15 mouse cellular contexts compared by ENCODE assay signal in the genomic region with DNA sequence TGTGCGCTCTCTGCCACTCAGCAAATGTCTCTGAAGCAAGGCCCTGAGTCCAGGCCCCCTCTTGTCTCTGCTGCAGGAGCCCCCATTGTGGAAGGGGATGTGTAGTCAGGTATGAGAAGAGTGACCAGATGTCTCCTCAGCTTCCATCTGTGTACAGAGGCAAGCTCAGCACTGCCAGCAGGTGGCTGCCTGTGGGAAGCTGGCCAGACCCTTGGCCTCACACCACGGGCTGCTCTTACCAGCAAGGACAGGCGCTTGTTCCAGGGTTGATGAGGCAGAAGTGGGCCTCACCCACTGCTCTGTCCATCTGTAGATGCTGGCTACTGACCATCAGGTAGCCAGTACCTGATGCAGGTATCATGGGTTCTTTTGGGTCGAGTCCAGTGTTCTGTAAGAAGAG.
DNase-seq lines count a peak whose midpoint lies in the region; ATAC-seq and TF ChIP-seq lines count a peak whose summit lies in the region.
"Had no signal": no experiment of that assay in that cellular context is flagged by ENCODE, and none has a peak within 500 bp of the region (broad histone marks: within the 10 kb centered on the region; RNA-seq: fewer than 3 reads in every experiment).

No protein-coding gene starts in this region.

- no peak for ATAC-seq in kidney, postnatal 0 days (replicated peaks; ENCODE audit: low FRiP score, low read depth)
- ATAC-seq in liver, postnatal 0 days = no peak
- ATAC-seq: intestine, embryonic 16.5 days; midbrain, embryonic 15.5 days had no signal

- no peak overlapping the region for H3K9ac ChIP-seq in kidney, postnatal 0 days (ENCODE audit: low read depth, low read length)
- no peak overlapping the region for H3K9ac ChIP-seq in liver, postnatal 0 days (replicated peaks)
- H3K9ac ChIP-seq: heart, embryonic 15.5 days; liver, embryonic 14.5 days; midbrain, embryonic 15.5 days; stomach, embryonic 15.5 days had no signal

- no peak overlapping the region for H3K4me2 ChIP-seq in kidney, postnatal 0 days (ENCODE audit: low read length)
- H3K4me2 ChIP-seq in liver, postnatal 0 days (ENCODE audit: low read depth, low read length) = no peak overlapping the region
- H3K4me2 ChIP-seq: heart, embryonic 15.5 days; midbrain, embryonic 15.5 days; stomach, embryonic 15.5 days had no signal

- peak; percentile 15; the same call in 1 of the 2 replicates for TF ChIP-seq CTCF in kidney, postnatal 0 days (IDR thresholded peaks at IDR 0.05; ENCODE audit: low read depth)
- TF ChIP-seq CTCF in liver, postnatal 0 days (IDR thresholded peaks at IDR 0.05; ENCODE audit: low read depth) = no peak

- no peak for DNase-seq in kidney, postnatal 0 days (ENCODE audit: low spot score)
- DNase-seq in kidney, adult 8-10 months = no peak
- DNase-seq in cerebellum, adult 11 months = peak; percentile 80
- DNase-seq in cerebellum, postnatal 10 days = peak; percentile 84 to 89
- peak; percentile 65 for DNase-seq in heart, postnatal 4 days
- DNase-seq in spleen, adult 12 weeks (ENCODE audit: low spot score) = no peak
- no peak for DNase-seq in liver, postnatal 0 days
- DNase-seq: kidney, postnatal 4 days; lung, postnatal 4 days; right cerebral cortex, postnatal 14 days had no signal

- no peak overlapping the region for H3K27ac ChIP-seq in kidney, postnatal 0 days
- H3K27ac ChIP-seq in liver, postnatal 0 days (ENCODE audit: low read depth) = no peak overlapping the region
- H3K27ac ChIP-seq: heart, embryonic 15.5 days; liver, embryonic 14.5 days; midbrain, embryonic 15.5 days; stomach, embryonic 15.5 days had no signal

- no peaks in the 10 kb centered on the region for H3K27me3 ChIP-seq in kidney, postnatal 0 days (ENCODE audit: insufficient read depth, low read length)
- no peaks in the 10 kb centered on the region for H3K27me3 ChIP-seq in liver, postnatal 0 days (ENCODE audit: insufficient read depth, low read length)
- H3K27me3 ChIP-seq: heart, embryonic 15.5 days; midbrain, embryonic 15.5 days; stomach, embryonic 15.5 days had no signal

- no peak for TF ChIP-seq EP300 in liver, postnatal 0 days (IDR thresholded peaks at IDR 0.05; ENCODE audit: low read depth)

- no peaks in the 10 kb centered on the region for H3K9me3 ChIP-seq in kidney, postnatal 0 days (replicated peaks; ENCODE audit: low read length)
- H3K9me3 ChIP-seq in liver, postnatal 0 days (ENCODE audit: low read length) = no peaks in the 10 kb centered on the region
- H3K9me3 ChIP-seq: heart, embryonic 15.5 days; midbrain, embryonic 15.5 days; stomach, embryonic 15.5 days had no signal

- no peak overlapping the region for H3K4me3 ChIP-seq in kidney, postnatal 0 days (replicated peaks; ENCODE audit: low read depth, low read length)
- no peak overlapping the region for H3K4me3 ChIP-seq in liver, postnatal 0 days (ENCODE audit: low read depth, low read length)
- H3K4me3 ChIP-seq: heart, embryonic 15.5 days; midbrain, embryonic 15.5 days; stomach, embryonic 15.5 days had no signal

- WGBS in kidney, postnatal 0 days = 79% methylated on average over 4 of the region's 4 CpGs
- WGBS in liver, postnatal 0 days (ENCODE audit: insufficient replicate concordance) = 71% methylated on average over 4 of the region's 4 CpGs

- H3K36me3 ChIP-seq in kidney, postnatal 0 days (ENCODE audit: insufficient read depth, low read length) = no peaks in the 10 kb centered on the region
- no peaks in the 10 kb centered on the region for H3K36me3 ChIP-seq in liver, postnatal 0 days (replicated peaks; ENCODE audit: insufficient read depth, low read length)
- H3K36me3 ChIP-seq: heart, embryonic 15.5 days; midbrain, embryonic 15.5 days; stomach, embryonic 15.5 days had no signal

- H3K4me1 ChIP-seq in kidney, postnatal 0 days (replicated peaks; ENCODE audit: insufficient read depth, low read length) = no peaks in the 10 kb centered on the region
- no peaks in the 10 kb centered on the region for H3K4me1 ChIP-seq in liver, postnatal 0 days (ENCODE audit: insufficient read depth)
- H3K4me1 ChIP-seq: stomach, embryonic 15.5 days had no signal

Comparison
In these comparisons a context has a peak if more than half of its experiments do, and no peak if none do; other contexts are left out.
1. DNase-seq: peak in cerebellum, adult 11 months (single experiment), cerebellum, postnatal 10 days (2 of 2) and heart, postnatal 4 days (single experiment); none in kidney, postnatal 0 days (single experiment), kidney, adult 8-10 months (0 of 2), spleen, adult 12 weeks (single experiment) and liver, postnatal 0 days (single experiment).